Mouse (Mus musculus) neural tube, postnatal 0 days (tissue): Measurements from ENCODE around the gene Lrrc46. TPM values are rescaled to one million over a fixed set of nuclear protein-coding genes. Genes with fewer than 3 reads are reported as not detected.

ENCODE experiments used
- microRNA-seq: library from miRNA; unstranded; fragments of <30 nt; microRNA quantifications from one replicate; pipeline ENCODE4, GENCODE M21; 2016
- polyA plus RNA-seq: library from polyadenylated mRNA; unstranded; fragments of >200 nt; fragmentation: Nextera tagmentation; extraction: Ambion mirVana; gene quantifications from 2 replicates; pipeline ENCODE4 v1.2.1, GENCODE M21; 2015

Lrrc46 gene
- 2.2 and 2.8 TPM in 2 replicates for polyA plus RNA-seq

GRCm38 (mm10) chr11:97041022-97041899 lies at the start of gene Lrrc46, which contains the start of gene Mrpl10:
Gene Lrrc46, minus strand, starts transcription at chr11:97041407.
Gene Mrpl10, plus strand, starts transcription at chr11:97041560.

GRCm38 (mm10) chr11:97050216-97050943 lies 9.2 kb upstream of the Lrrc46 start, which contains the start of gene Osbpl7:
Gene Osbpl7, plus strand, starts transcription at chr11:97050628.

GRCm38 (mm10) chr11:97029686-97030417 lies 11.4 kb downstream of the Lrrc46 start, which contains the start of gene Scrn2:
Gene Scrn2, plus strand, starts transcription at chr11:97029938.

GRCm38 (mm10) chr11:97013121-97013670 lies 28.0 kb downstream of the Lrrc46 start, which contains the start of gene Sp6:
Gene Sp6, plus strand, starts transcription at chr11:97013394.

Small RNAs within 50 kb of the gene (microRNA-seq; reads per million reads assigned to microRNA genes)
- gene Mir8103: 1.2 reads per million

Other genes starting within 250 kb of the Lrrc46 start
- 66.9 and 68.8 TPM in 2 replicates for gene Nfe2l1, start 211.4 kb downstream of the Lrrc46 start, polyA plus RNA-seq
- gene Copz2, start 191.5 kb downstream of the Lrrc46 start, polyA plus RNA-seq: 30.1 and 42.5 TPM in 2 replicates
- gene Cdk5rap3, start 124.9 kb downstream of the Lrrc46 start, polyA plus RNA-seq: 72.4 and 74.2 TPM in 2 replicates
- gene Prr15l, start 113.3 kb downstream of the Lrrc46 start, polyA plus RNA-seq: 0.23 and 0.32 TPM in 2 replicates
- 30.2 and 33.2 TPM in 2 replicates for gene Pnpo, start 97.4 kb downstream of the Lrrc46 start, polyA plus RNA-seq
- 10.1 and 11.6 TPM in 2 replicates for gene Sp2, start 58.4 kb downstream of the Lrrc46 start, polyA plus RNA-seq
- 0.36 and 0.45 TPM in 2 replicates for gene Sp6, start 28.0 kb downstream of the Lrrc46 start, polyA plus RNA-seq
- gene Scrn2, start 11.5 kb downstream of the Lrrc46 start, polyA plus RNA-seq: 9.1 and 11.5 TPM in 2 replicates
- gene Mrpl10, start 153 bp upstream of the Lrrc46 start, polyA plus RNA-seq: 64.7 and 67.8 TPM in 2 replicates
- 8.5 and 12.0 TPM in 2 replicates for gene Osbpl7, start 9.2 kb upstream of the Lrrc46 start, polyA plus RNA-seq
- 0.32 and 0.45 TPM in 2 replicates for gene Tbx21, start 73.9 kb upstream of the Lrrc46 start, polyA plus RNA-seq
- 12.1 and 13.1 TPM in 2 replicates for gene Tbkbp1, start 110.1 kb upstream of the Lrrc46 start, polyA plus RNA-seq
- 24.1 and 27.3 TPM in 2 replicates for gene Kpnb1, start 146.5 kb upstream of the Lrrc46 start, polyA plus RNA-seq
- 90.5 and 99.5 TPM in 2 replicates for gene Npepps, start 239.2 kb upstream of the Lrrc46 start, polyA plus RNA-seq